Mouse (Mus musculus) neural tube, embryonic 11.5 days (tissue): Measurements from ENCODE around the gene Grm7. TPM values are rescaled to one million over a fixed set of nuclear protein-coding genes. Genes with fewer than 3 reads are reported as not detected.
A peak's percentile ranks its signal among the peaks of the same experiment; 100 is the strongest.

Experiments
- ATAC-seq: fragments of 200-750 bp; cut with Nextera tagmentation; 2 replicates; pipeline ENCODE4 v1.8.0; 2017; ENCODE audit warnings: moderate number of reproducible peaks, mild to moderate bottlenecking, moderate TSS enrichment, moderate library complexity; ENCODE audit not compliant: insufficient read depth, low FRiP score, low TSS enrichment
- DNase-seq: peaks from one replicate; pipeline ENCODE4 v3.0.0-alpha.2; 2015; ENCODE audit warnings: low spot score
- H3K27ac ChIP-seq: fragments of 300-500 bp; sonication (generic); 2 replicates; pipeline ENCODE4 v1.5.1; 2014; ENCODE audit warnings: low read depth, mild to moderate bottlenecking, low read length
- H3K27me3 ChIP-seq: fragments of 300-500 bp; sonication (generic); 2 replicates; pipeline ENCODE4 v1.6.1; 2014; ENCODE audit warnings: mild to moderate bottlenecking, low read length, mixed read lengths; ENCODE audit not compliant: control insufficient read depth, insufficient read depth
- H3K36me3 ChIP-seq: fragments of 300-500 bp; sonication (generic); 2 replicates; pipeline ENCODE4 v1.6.1; 2014; ENCODE audit warnings: mild to moderate bottlenecking, low read length, moderate library complexity, mixed read lengths; ENCODE audit not compliant: control insufficient read depth, insufficient read depth
- H3K4me1 ChIP-seq: fragments of 300-500 bp; sonication (generic); 2 replicates; pipeline ENCODE4 v1.6.1; 2014; ENCODE audit warnings: low read length, mixed read lengths; ENCODE audit not compliant: control insufficient read depth, insufficient read depth
- H3K4me2 ChIP-seq: fragments of 300-500 bp; sonication (generic); 2 replicates; pipeline ENCODE4 v1.6.1; 2014; ENCODE audit warnings: low read depth, mild to moderate bottlenecking, moderate library complexity
- H3K4me3 ChIP-seq: fragments of 300-500 bp; sonication (generic); 2 replicates; pipeline ENCODE4 v1.5.1; 2014; ENCODE audit warnings: low read depth, low read length
- H3K9ac ChIP-seq: fragments of 300-500 bp; sonication (generic); 2 replicates; pipeline ENCODE4 v1.6.1; 2014; ENCODE audit warnings: mild to moderate bottlenecking, low read length
- H3K9me3 ChIP-seq: fragments of 300-500 bp; sonication (generic); 2 replicates; pipeline ENCODE4 v1.6.1; 2016; ENCODE audit warnings: low read length; ENCODE audit not compliant: control insufficient read depth
- WGBS: fragments of 180-500 bp; shearing (Covaris S2); extraction: QIAGEN DNeasy Blood & Tissue Kit; methylation state at CpG from one replicate; pipeline ENCODE4 v1.1.7; 2014; 5-methylcytosine and 5-hydroxymethylcytosine counted together
- polyA plus RNA-seq: library from polyadenylated mRNA; unstranded; fragments of >200 nt; fragmentation: Nextera tagmentation; extraction: Ambion mirVana; gene quantifications from 2 replicates; pipeline ENCODE4 v1.2.1, GENCODE M21; 2014

The Grm7 gene
- polyA plus RNA-seq, 1 experiment from 2014 or later, result 0.89 TPM

DNA sequence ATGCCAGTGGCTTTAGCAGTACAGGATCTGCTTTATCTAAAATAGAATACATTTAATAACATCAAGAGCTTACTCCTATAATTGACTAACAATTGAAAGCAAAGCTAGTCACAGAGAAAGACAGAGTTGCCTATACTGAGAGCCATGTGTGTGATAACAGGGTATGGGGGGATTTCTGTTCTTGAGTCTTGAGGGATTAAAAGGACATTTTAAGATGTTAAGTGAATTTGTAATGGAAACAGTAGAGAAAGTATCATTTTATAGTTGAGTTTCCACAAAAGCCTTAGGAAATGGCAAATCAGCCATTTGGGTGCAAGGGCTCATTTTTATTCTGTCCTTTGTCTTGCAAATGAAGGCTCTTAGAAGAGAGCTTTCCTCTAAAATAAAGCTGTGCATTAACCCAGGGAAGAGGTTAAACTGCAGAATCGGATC lies 140.1 kb downstream of the Grm7 start:
- DNase-seq (no peak), ATAC-seq (peak; percentile 45; the same call in 1 of the 2 replicates)
- Histone ChIP-seq H3K36me3 (no peaks in the 10 kb centered on the region), H3K9me3 (no peaks in the 10 kb centered on the region), H3K4me1 (no peaks in the 10 kb centered on the region), H3K4me3 (no peak overlapping the region), H3K27ac (no peak overlapping the region), H3K4me2 (no peak overlapping the region), H3K27me3 (no peaks in the 10 kb centered on the region), H3K9ac (no peak overlapping the region)
- WGBS, result 17% methylated on average over 1 of the region's 1 CpGs

DNA sequence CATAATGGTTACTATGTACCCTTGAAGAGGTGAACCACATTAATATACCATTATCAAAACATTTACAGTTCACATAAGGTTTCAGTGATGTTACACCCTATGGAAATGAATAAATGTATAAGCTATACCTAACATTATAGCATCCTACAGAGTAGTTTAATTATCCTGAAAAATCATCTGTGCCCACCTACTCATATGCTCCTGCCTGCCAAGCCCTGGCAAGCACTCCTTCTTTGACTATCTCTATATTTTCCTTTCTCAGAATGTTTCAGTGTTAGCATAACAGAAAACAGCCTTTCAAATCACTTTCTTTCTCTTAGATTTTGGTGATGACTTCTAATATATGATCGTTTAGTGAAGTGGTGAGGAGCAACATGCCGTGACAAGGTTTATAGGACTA lies 147.3 kb downstream of the Grm7 start:
- Histone ChIP-seq H3K4me3 (no peak overlapping the region), H3K4me1 (no peaks in the 10 kb centered on the region), H3K9me3 (no peaks in the 10 kb centered on the region), H3K27me3 (no peaks in the 10 kb centered on the region), H3K36me3 (no peaks in the 10 kb centered on the region), H3K27ac (no peak overlapping the region), H3K4me2 (no peak overlapping the region), H3K9ac (no peak overlapping the region)
- no peak for DNase-seq
- 90% methylated on average over 2 of the region's 2 CpGs for WGBS
- ATAC-seq, result no peak

GRCm38 (mm10) chr6:110807481-110807880 lies 162.1 kb downstream of the Grm7 start:
- Histone ChIP-seq H3K27ac (no peak overlapping the region), H3K4me2 (no peak overlapping the region), H3K4me3 (no peak overlapping the region), H3K9ac (no peak overlapping the region), H3K27me3 (no peaks in the 10 kb centered on the region), H3K9me3 (no peaks in the 10 kb centered on the region), H3K4me1 (no peaks in the 10 kb centered on the region), H3K36me3 (no peaks in the 10 kb centered on the region)
- ATAC-seq (no peak), DNase-seq (no peak)
- WGBS, result 88% methylated on average over 5 of the region's 5 CpGs

GRCm38 (mm10) chr6:110812214-110812613 lies 166.8 kb downstream of the Grm7 start:
- Histone ChIP-seq H3K4me1 (no peaks in the 10 kb centered on the region), H3K36me3 (no peaks in the 10 kb centered on the region), H3K27me3 (no peaks in the 10 kb centered on the region), H3K4me2 (no peak overlapping the region), H3K9ac (no peak overlapping the region), H3K9me3 (no peaks in the 10 kb centered on the region), H3K4me3 (no peak overlapping the region), H3K27ac (no peak overlapping the region)
- WGBS, result 76% methylated on average over 5 of the region's 5 CpGs
- ATAC-seq (no peak), DNase-seq (no peak)

- Histone ChIP-seq H3K27me3 (no peaks in the 10 kb centered on the region), H3K36me3 (no peaks in the 10 kb centered on the region), H3K9me3 (no peaks in the 10 kb centered on the region), H3K4me3 (no peak overlapping the region), H3K9ac (no peak overlapping the region), H3K4me2 (no peak overlapping the region), H3K27ac (no peak overlapping the region), H3K4me1 (no peaks in the 10 kb centered on the region)
- DNase-seq (no peak), ATAC-seq (no peak)
- 95% methylated on average over 2 of the region's 2 CpGs for WGBS
Observed at GRCm38 (mm10) chr6:110818236-110818635, 172.9 kb downstream of the Grm7 start.

- no peak for ATAC-seq
- no peak for DNase-seq
- Histone ChIP-seq H3K4me1 (no peaks in the 10 kb centered on the region), H3K27ac (no peak overlapping the region), H3K9me3 (no peaks in the 10 kb centered on the region), H3K36me3 (no peaks in the 10 kb centered on the region), H3K4me3 (no peak overlapping the region), H3K4me2 (no peak overlapping the region), H3K27me3 (no peaks in the 10 kb centered on the region), H3K9ac (no peak overlapping the region)
Observed at GRCm38 (mm10) chr6:110868311-110868710, 222.9 kb downstream of the Grm7 start.

DNA sequence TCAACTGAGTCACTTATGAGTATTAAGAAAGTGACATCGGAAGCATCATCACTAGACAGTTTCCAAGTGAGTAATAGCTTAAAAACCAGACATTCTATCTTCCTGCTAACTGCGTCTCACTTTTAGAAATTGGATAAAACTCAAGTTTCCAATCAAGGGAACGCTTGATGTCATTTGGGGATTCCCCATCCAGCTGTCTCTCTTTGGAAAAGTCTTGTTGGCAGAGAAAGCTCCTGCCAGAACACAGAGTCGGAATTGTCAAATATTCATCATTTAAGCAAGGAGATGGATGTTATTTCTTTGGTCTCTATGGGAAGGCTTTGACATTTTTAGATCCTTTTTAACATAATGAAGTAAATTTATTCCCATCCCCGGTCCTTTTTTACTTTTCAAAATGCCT lies 336.6 kb downstream of the Grm7 start:
- DNase-seq (no peak), ATAC-seq (no peak)
- Histone ChIP-seq H3K4me3 (no peak overlapping the region), H3K4me1 (no peaks in the 10 kb centered on the region), H3K9me3 (no peaks in the 10 kb centered on the region), H3K9ac (no peak overlapping the region), H3K27me3 (no peaks in the 10 kb centered on the region), H3K27ac (no peak overlapping the region), H3K4me2 (no peak overlapping the region), H3K36me3 (no peaks in the 10 kb centered on the region)
- 83% methylated on average over 5 of the region's 5 CpGs for WGBS

DNA sequence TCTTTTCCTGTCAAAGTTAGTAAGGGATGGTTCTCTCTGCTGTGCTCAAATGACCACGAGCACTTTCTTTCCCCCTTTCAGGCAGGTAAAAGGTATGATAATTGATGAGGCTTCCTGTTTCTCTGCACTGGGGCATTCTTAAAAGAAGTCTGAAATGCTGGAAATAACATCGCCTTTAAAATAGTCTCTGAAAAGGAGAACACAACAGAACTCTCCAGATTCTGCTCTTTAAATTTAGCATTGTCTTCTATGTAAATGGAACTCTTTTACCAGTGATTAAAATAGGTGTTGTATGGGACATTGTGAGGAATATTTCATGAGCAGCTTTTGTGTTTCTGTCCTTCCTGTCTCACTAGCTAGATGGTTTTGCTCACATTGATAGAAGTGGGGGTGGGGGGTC lies 393.7 kb downstream of the Grm7 start:
- Histone ChIP-seq H3K27me3 (no peaks in the 10 kb centered on the region), H3K4me2 (no peak overlapping the region), H3K36me3 (no peaks in the 10 kb centered on the region), H3K27ac (no peak overlapping the region), H3K9me3 (no peaks in the 10 kb centered on the region), H3K4me1 (no peaks in the 10 kb centered on the region), H3K9ac (no peak overlapping the region), H3K4me3 (no peak overlapping the region)
- 66% methylated on average over 2 of the region's 2 CpGs for WGBS
- DNase-seq (no peak), ATAC-seq (no peak)

- H3K27ac ChIP-seq, result no peak overlapping the region
- no peak for DNase-seq
- H3K4me1 ChIP-seq, result no peaks in the 10 kb centered on the region
- H3K36me3 ChIP-seq, result no peaks in the 10 kb centered on the region
- H3K9ac ChIP-seq, result no peak overlapping the region
- no peak overlapping the region for H3K4me3 ChIP-seq
- 54% methylated on average over 2 of the region's 2 CpGs for WGBS
- no peak for ATAC-seq
- no peaks in the 10 kb centered on the region for H3K27me3 ChIP-seq
- no peak overlapping the region for H3K4me2 ChIP-seq
- no peaks in the 10 kb centered on the region for H3K9me3 ChIP-seq
Observed at GRCm38 (mm10) chr6:111045896-111046295, 400.5 kb downstream of the Grm7 start.
